Mouse (Mus musculus) natural killer cell, adult 2 months (primary cell): ENCODE results near the gene Tm6sf2.

ENCODE experiments used
- DNase-seq, 2 experiments: peaks; one replicate each; pipeline ENCODE4 v3.0.0; 2022; ENCODE audit warnings: low spot score in 2 of 2

The Tm6sf2 gene

GRCm38 (mm10) chr8:70089296-70089960, 16.7 kb downstream of the Tm6sf2 start:
- no peak for DNase-seq

- no peak for DNase-seq
These were observed 20.1 kb downstream of the Tm6sf2 start for GRCm38 (mm10) chr8:70092786-70093185.

GRCm38 (mm10) chr8:70099276-70099675, 26.6 kb downstream of the Tm6sf2 start:
- no peak for DNase-seq

- DNase-seq, result no peak
These were observed 27.5 kb downstream of the Tm6sf2 start for GRCm38 (mm10) chr8:70100241-70100640.

GRCm38 (mm10) chr8:70104506-70104905, 31.8 kb downstream of the Tm6sf2 start:
- DNase-seq, result peak; percentile 45 to 62

- DNase-seq, result no peak
These were observed 32.2 kb downstream of the Tm6sf2 start for GRCm38 (mm10) chr8:70104922-70105321.

- DNase-seq, result peak in 1 of 2 experiments; percentile 13
These were observed 37.7 kb downstream of the Tm6sf2 start for GRCm38 (mm10) chr8:70110451-70110850.

- no peak for DNase-seq
These were observed 38.6 kb downstream of the Tm6sf2 start for GRCm38 (mm10) chr8:70111192-70111795.

GRCm38 (mm10) chr8:70112401-70113016, 39.8 kb downstream of the Tm6sf2 start:
- no peak for DNase-seq

GRCm38 (mm10) chr8:70114488-70114887, 41.8 kb downstream of the Tm6sf2 start:
- no peak for DNase-seq

GRCm38 (mm10) chr8:70114892-70115291, 42.2 kb downstream of the Tm6sf2 start:
- no peak for DNase-seq

GRCm38 (mm10) chr8:70117611-70118010, 44.9 kb downstream of the Tm6sf2 start:
- DNase-seq, result no peak

GRCm38 (mm10) chr8:70118726-70119700, 46.3 kb downstream of the Tm6sf2 start:
- DNase-seq, result no peak

GRCm38 (mm10) chr8:70120667-70121066, 47.9 kb downstream of the Tm6sf2 start, which contains the start of gene Ncan:
Ncan (minus strand) TSS chr8:70120873.
- peak in 1 of 2 experiments; percentile 30 for DNase-seq

- DNase-seq, result no peak
These were observed 50.1 kb downstream of the Tm6sf2 start for GRCm38 (mm10) chr8:70122863-70123262.

GRCm38 (mm10) chr8:70124992-70125391, 52.3 kb downstream of the Tm6sf2 start:
- DNase-seq, result no peak

GRCm38 (mm10) chr8:70128435-70128834, 55.7 kb downstream of the Tm6sf2 start:
- DNase-seq, result no peak

GRCm38 (mm10) chr8:70129309-70129952, 56.7 kb downstream of the Tm6sf2 start:
- no peak for DNase-seq
